Mouse (Mus musculus) liver, embryonic 14.5 days (tissue): ENCODE data around the gene Figla. TPM values are rescaled to one million over a fixed set of nuclear protein-coding genes. Genes with fewer than 3 reads are reported as not detected.

Source experiments
- ATAC-seq: fragments of 200-750 bp; cut with Nextera tagmentation; 2 replicates; pipeline ENCODE4 v1.8.0; 2017; ENCODE audit warnings: moderate number of reproducible peaks, mild to moderate bottlenecking, moderate library complexity; ENCODE audit not compliant: insufficient read depth
- DNase-seq, 3 experiments: peaks; one replicate each; pipeline ENCODE4 v3.0.0-alpha.2; 2012 to 2013; ENCODE audit warnings: low read depth in 3 of 3, low spot score in 3 of 3
- H3K27ac ChIP-seq: fragments of 300-500 bp; sonication (generic); 2 replicates; pipeline ENCODE4 v1.5.1; 2014; ENCODE audit warnings: moderate library complexity, mild to moderate bottlenecking, control low read depth, inconsistent platforms
- H3K27me3 ChIP-seq: fragments of 300-500 bp; sonication (generic); 2 replicates; pipeline ENCODE4 v1.6.1; 2014; ENCODE audit warnings: mild to moderate bottlenecking, low read length, moderate library complexity; ENCODE audit not compliant: control insufficient read depth, insufficient read depth
- H3K36me3 ChIP-seq: fragments of 300-500 bp; sonication (generic); replicated peaks from 2 replicates; pipeline ENCODE4 v1.6.1; 2014; ENCODE audit warnings: low read depth; ENCODE audit not compliant: control insufficient read depth, insufficient read depth
- H3K4me1 ChIP-seq, 2 experiments: fragments of 200-500 bp in 1 of 2; fragments of 300-500 bp in 1 of 2; sonication (generic) in 1 of 2; replicated peaks; 2 replicates each; pipeline ENCODE4 v1.6.1; 2012 to 2014; ENCODE audit warnings: antibody characterized with exemption in 1 of 2, inconsistent platforms in 1 of 2, low read length in 1 of 2; ENCODE audit not compliant: control insufficient read depth in 2 of 2, insufficient read depth in 2 of 2
- H3K4me2 ChIP-seq: fragments of 300-500 bp; sonication (generic); 2 replicates; pipeline ENCODE4 v1.6.1; 2014; ENCODE audit warnings: low read depth, mild to moderate bottlenecking, control low read depth, moderate library complexity
- H3K4me3 ChIP-seq, 2 experiments: fragments of 200-500 bp in 1 of 2; fragments of 300-500 bp in 1 of 2; sonication (generic) in 1 of 2; 2 replicates each; pipeline ENCODE4 v1.5.1; 2012 to 2014; ENCODE audit warnings: low read depth in 2 of 2, low read length in 2 of 2, mild to moderate bottlenecking in 2 of 2, control low read depth in 1 of 2, inconsistent platforms in 1 of 2, moderate library complexity in 1 of 2; ENCODE audit not compliant: insufficient read depth in 1 of 2
- H3K9ac ChIP-seq: fragments of 300-500 bp; sonication (generic); replicated peaks from 2 replicates; pipeline ENCODE4 v1.6.1; 2014; ENCODE audit warnings: mild to moderate bottlenecking, control low read depth, moderate library complexity
- H3K9me3 ChIP-seq: fragments of 300-500 bp; sonication (generic); 2 replicates; pipeline ENCODE4 v1.6.1; 2016; ENCODE audit warnings: low read length, mixed read lengths; ENCODE audit not compliant: control insufficient read depth
- CTCF ChIP-seq: IDR thresholded peaks from 2 replicates; pipeline ENCODE4 v1.5.1; 2016; ENCODE audit warnings: antibody characterized with exemption, low read depth, control low read depth
- EP300 ChIP-seq: IDR thresholded peaks from 2 replicates; pipeline ENCODE4 v1.6.1; 2016; ENCODE audit warnings: antibody characterized with exemption, low read depth
- WGBS: fragments of 180-500 bp; shearing (Covaris S2); extraction: QIAGEN DNeasy Blood & Tissue Kit; methylation state at CpG from one replicate; pipeline ENCODE4 v1.1.7; 2014; ENCODE audit not compliant: insufficient replicate concordance; 5-methylcytosine and 5-hydroxymethylcytosine counted together
- polyA plus RNA-seq, 2 experiments: library from polyadenylated mRNA; depleted of rRNA in 1 of 2; stranded (reverse) in 1 of 2; unstranded in 1 of 2; fragments of >200 nt; fragmentation: Nextera tagmentation in 1 of 2; extraction: Ambion mirVana in 1 of 2; gene quantifications; 2 replicates each; pipeline versions ENCODE4 v1.2.1 to v1.2.3; 2012 to 2014

Figla gene
- polyA plus RNA-seq, 2 experiments: not detected

DNA sequence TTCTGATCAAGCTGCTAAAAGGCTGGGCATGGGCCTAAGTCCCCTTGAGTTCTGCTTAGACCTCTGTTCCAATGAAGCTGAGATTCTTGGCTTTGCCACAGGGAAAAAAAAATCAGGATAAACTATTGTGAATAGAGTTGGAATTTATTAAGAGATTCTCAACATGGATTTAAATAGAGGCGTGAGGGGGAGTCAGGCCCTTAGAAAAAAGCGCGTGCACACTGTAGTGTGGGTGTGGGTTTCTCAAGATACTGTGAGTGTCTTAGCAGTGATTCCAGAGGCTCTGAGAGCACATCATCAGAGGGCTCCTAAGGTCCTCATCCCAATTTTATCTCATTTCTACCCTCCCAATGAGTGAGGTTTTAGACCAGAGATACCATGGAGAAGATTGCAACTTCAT is 44.2 kb downstream of the Figla start:
- H3K27me3 ChIP-seq: peaks cover 2% of the 10 kb centered on the region; the same call in 1 of the 2 replicates
- TF ChIP-seq EP300 (no peak), CTCF (no peak)
- no peaks in the 10 kb centered on the region for H3K4me1 ChIP-seq
- DNase-seq: no peak
- H3K27ac ChIP-seq: no peak overlapping the region
- no peaks in the 10 kb centered on the region for H3K9me3 ChIP-seq
- no peak overlapping the region for H3K4me2 ChIP-seq
- ATAC-seq: no peak
- H3K36me3 ChIP-seq: no peaks in the 10 kb centered on the region
- WGBS: 88% methylated on average over 3 of the region's 3 CpGs
- no peak overlapping the region for H3K4me3 ChIP-seq
- no peak overlapping the region for H3K9ac ChIP-seq

DNA sequence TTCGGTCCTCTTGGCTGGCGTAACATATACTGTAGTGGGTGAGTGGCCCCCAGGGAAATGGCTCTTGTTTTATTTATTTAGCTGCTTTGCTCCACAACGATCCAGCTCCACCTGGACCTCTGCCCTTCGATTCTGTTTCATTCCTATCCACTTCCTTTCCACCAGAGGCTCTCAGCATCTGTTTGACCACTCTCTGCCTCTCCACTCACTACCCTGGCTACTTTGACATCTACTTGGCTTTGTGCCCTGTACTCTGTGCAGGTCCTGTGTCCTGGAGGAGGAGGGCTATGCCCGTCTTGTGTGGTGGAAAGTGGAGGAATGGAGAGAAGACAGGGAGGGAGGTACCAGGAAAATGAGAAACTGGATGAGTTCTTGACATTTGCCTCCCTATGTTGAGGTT is 46.3 kb downstream of the Figla start:
- 65% methylated on average over 5 of the region's 5 CpGs for WGBS
- no peak for TF ChIP-seq CTCF
- TF ChIP-seq EP300: no peak
- DNase-seq: no peak

DNA sequence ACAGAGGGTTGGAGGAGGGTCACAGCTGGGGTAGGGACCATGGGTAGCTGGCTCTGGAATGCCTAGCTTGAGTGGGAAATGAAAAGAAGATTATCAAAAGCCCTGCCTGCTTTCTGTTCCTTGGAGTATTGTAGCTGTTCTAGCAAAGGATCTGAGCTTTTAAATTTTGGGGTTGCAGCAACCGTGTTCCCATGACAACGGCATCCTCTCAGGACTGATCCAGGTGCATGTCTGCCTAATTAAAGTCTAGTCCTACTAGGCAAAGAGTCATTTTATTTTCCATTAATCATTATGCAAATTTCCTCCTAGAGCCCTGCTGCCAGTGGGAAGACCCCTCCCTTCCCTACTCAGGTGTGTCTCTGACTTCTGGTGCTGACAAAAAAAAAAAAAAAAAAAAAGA is 46.7 kb downstream of the Figla start:
- Histone ChIP-seq H3K9me3 (no peaks in the 10 kb centered on the region), H3K4me1 (no peaks in the 10 kb centered on the region), H3K36me3 (no peaks in the 10 kb centered on the region), H3K27ac (no peak overlapping the region), H3K4me2 (no peak overlapping the region), H3K9ac (no peak overlapping the region), H3K4me3 (no peak overlapping the region), H3K27me3 (peaks cover 2% of the 10 kb centered on the region; the same call in 1 of the 2 replicates)
- TF ChIP-seq EP300 (no peak), CTCF (no peak)
- DNase-seq (no peak), ATAC-seq (no peak)
- 89% methylated on average over 2 of the region's 2 CpGs for WGBS

More for the DNA sequence above, 46.3 kb downstream of the Figla start:
- no peak overlapping the region for H3K9ac ChIP-seq
- H3K4me1 ChIP-seq: no peaks in the 10 kb centered on the region
- no peak for ATAC-seq
- no peak overlapping the region for H3K4me2 ChIP-seq
- H3K9me3 ChIP-seq: no peaks in the 10 kb centered on the region
- H3K4me3 ChIP-seq: no peak overlapping the region
- H3K27me3 ChIP-seq: peaks cover 2% of the 10 kb centered on the region; the same call in 1 of the 2 replicates
- no peak overlapping the region for H3K27ac ChIP-seq
- no peaks in the 10 kb centered on the region for H3K36me3 ChIP-seq

GRCm38 (mm10) chr6:86064318-86065016 is 48.5 kb downstream of the Figla start:
- DNase-seq: no peak
- no peak for TF ChIP-seq EP300
- TF ChIP-seq CTCF: no peak
- no peaks in the 10 kb centered on the region for H3K9me3 ChIP-seq
- no peak for ATAC-seq
- no peak overlapping the region for H3K27ac ChIP-seq
- WGBS: 57% methylated on average over 6 of the region's 6 CpGs
- H3K9ac ChIP-seq: no peak overlapping the region
- H3K4me2 ChIP-seq: no peak overlapping the region
- no peaks in the 10 kb centered on the region for H3K27me3 ChIP-seq
- H3K36me3 ChIP-seq: no peaks in the 10 kb centered on the region
- peaks cover under 1% of the 10 kb centered on the region in 2 experiments for H3K4me1 ChIP-seq
- H3K4me3 ChIP-seq: no peak overlapping the region

DNA sequence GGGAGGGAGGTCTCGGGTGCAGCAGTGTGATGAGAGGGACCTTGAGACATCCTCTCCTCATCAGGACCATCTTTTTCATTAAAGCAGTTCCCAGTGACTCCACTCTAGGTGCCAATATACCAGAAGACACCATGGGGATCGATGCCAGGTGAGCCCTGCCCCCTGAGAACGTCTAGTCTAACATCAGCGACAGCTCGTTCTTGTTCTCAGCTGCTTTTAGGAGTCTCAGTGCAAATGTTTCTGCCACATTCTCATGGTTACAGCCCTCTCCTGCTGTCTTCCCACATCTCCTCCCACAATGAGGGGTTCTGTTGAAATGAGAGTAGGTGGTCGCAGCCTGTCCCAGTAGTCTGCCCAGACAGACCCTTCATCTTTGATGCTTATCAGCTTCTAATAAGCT is 50.8 kb downstream of the Figla start:
- no peak overlapping the region for H3K9ac ChIP-seq
- peaks cover 12 to 14% of the 10 kb centered on the region in 2 experiments for H3K4me1 ChIP-seq
- ATAC-seq (no peak), DNase-seq (no peak)
- H3K36me3 ChIP-seq: no peaks in the 10 kb centered on the region
- H3K4me3 ChIP-seq: no peak overlapping the region
- H3K27me3 ChIP-seq: no peaks in the 10 kb centered on the region
- no peak for TF ChIP-seq CTCF
- TF ChIP-seq EP300: no peak
- H3K27ac ChIP-seq: no peak overlapping the region
- H3K4me2 ChIP-seq: no peak overlapping the region
- no peaks in the 10 kb centered on the region for H3K9me3 ChIP-seq
- 64% methylated on average over 6 of the region's 6 CpGs for WGBS
